Mouse (Mus musculus) yolk sac, embryonic 10.5 days (tissue): ENCODE measurements around the gene Vopp1.
A peak's percentile ranks its signal among the peaks of the same experiment; 100 is the strongest.
"Not testable (repeated sequence)": the region's sequence is repeated elsewhere in the genome, so short reads cannot be mapped to it uniquely, and the experiment has no call there.

Source experiments
- DNase-seq: peaks from one replicate; pipeline ENCODE4 v3.0.0-alpha.2; 2017; ENCODE audit warnings: low spot score

Vopp1 gene

DNA sequence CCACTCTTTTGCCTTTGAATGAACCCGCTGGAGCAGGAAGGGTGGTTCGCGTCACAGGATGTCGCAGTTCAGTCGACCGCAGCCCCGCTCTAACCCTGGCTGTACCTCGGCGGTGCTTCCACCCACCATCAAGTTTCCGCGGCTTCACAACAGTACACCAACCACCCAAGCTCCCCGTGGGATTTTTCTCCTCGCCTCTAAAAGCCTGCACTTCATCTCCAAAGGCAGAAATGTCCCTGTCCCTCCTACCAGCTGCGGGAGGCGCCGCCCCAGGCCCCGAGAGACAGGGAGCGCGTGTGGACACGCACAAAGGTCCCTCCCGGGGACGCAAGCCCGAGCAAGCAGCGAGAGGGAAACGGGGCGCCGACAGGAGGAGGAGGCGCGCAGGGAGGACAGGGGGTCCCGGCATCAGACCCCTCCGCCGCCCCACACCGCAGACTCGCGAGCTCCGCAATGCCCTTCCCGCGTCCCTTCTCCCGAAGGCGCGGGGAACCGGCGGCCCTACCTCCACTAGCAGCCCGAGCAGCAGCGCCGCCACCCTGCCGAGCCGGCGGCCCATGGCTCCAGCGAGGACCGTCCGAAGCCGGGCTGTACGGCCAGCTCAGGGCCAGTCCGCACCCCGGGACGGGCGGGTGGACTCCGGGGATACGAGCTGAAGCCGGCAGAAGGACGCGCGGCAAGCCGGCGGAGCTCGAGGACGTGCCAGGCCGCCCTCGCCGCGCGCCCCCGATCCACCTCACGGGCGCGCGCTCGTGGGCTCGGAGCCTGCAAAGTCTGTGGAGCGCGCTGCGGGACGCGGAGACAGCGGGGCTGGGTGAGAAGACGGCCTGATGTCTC is at the start of gene Vopp1:
Vopp1 (minus strand) TSS at position 738 of the 837 bp plus-strand sequence.
- peak; percentile 55 for DNase-seq

- no peak for DNase-seq
Measured at GRCm38 (mm10) chr6:57859043-57860042, 34.4 kb upstream of the Vopp1 start.

GRCm38 (mm10) chr6:57851177-57851576 is 26.2 kb upstream of the Vopp1 start:
- not testable (repeated sequence) for DNase-seq

- DNase-seq, result no peak
Measured at GRCm38 (mm10) chr6:57850286-57850685, 25.3 kb upstream of the Vopp1 start, which contains the start of gene Vmn1r21. Gene Vmn1r21, minus strand, starts transcription at chr6:57850343.

DNA sequence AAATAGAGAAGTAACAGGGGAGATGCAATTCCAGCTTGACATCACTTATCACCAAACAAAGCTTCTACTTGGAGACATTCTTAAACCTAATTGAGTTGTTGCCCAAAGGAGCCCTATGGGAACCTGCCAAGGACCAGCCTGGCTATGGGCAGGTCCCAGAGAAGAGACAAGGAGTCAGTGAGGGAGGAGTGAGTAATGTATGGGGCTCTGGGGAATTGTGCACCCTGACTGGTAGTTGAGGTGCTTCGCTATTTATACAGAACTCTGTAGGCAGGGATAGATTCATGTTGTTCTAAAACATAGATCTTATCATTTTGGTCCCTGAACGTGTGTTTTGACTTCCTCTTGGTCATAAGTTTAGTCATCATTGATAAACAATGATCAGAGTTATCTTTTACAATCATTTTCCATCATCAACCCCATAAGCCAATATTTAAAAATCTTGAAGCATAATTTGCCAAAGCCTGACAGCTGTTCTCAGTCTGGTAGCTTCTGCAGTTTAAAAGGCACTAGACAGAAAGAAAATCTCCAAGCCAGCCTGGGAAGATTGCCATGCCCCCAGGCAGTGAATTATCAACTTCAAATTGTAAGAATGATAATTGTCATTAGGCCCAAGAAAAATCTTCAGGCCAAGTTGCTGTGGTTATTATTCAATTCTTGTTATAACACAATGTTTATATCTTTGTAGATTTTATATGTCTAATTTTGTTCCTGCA is 14.9 kb upstream of the Vopp1 start:
- no peak for DNase-seq

GRCm38 (mm10) chr6:57825259-57825715 is 328 bp upstream of the Vopp1 start:
- no peak for DNase-seq

DNA sequence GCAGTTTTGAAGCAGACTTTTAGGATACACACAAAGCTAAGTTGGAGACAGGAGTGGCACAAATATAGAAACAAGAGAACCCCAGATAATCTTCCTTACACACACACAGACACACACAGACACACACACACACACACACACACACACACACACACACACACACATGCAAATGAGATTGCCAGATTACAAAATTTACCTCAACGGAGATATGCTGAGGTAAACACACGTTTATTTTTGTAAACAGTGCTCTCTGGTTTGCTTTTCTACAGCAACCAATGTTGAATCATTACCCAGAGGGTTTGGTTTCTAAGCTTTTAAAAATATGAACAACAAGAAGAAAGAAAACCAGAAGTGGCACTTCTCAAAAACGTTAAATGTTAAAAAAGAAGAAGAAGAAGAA is 1.5 kb downstream of the Vopp1 start:
- no peak for DNase-seq

DNA sequence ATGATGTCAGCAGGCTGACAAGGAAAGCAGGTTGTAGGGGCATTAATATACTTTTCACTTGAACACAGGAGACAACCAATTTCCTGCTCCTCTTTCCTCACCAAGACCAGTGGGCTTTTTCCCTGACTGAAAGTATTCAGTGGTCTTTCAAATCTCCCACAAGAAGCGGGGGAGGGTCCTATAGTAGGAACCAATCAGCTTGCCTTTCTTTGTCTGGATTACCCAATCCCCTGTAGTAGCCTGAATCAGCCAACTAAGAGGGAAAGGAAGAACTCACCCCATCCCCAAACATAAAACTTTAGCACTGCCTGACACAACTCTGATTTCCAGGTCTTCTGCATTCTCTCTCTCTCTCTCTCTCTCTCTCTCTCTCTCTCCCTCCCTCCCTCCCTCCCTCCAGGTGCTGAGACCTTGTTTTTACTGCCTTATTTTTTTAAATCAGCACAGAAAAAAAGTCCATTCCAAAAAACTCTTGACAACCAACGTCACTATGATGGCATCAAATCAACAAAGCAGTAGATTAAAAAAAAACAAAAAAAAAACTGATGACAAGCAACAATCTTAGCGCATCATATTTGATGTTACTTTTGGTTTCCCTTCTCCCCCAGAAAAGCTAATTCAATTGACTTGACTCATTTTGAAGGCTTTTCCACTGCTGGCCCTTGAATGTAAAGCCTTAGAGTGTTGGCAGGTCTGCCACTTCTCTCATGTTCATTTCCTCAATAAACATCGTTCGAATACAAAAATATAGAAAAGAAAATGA is 2.1 kb downstream of the Vopp1 start:
- DNase-seq, result no peak

DNA sequence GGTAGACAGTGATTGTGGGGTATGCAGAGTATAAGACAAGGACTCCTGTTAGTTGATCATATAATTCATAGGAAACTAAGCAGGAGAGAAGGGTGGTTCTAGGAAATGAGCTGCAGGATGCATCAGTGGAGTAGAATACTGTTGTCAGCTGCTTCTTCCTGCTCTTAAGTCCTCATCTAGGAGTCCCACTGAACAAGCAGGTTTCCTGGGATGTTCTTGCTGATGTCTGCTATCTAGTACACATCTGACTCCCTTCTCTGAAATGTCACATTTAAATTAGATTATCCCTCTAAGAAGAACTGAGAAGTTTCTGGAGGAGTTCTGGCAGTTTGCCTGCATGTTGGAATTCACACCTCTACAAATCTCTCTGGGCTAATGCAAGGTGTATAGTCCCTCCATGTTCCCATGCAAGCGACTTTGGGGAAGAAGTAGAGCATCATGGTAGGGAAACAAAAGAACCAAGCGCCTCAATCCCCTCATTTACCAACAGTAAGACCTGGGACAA is 10.5 kb downstream of the Vopp1 start:
- no peak for DNase-seq

DNA sequence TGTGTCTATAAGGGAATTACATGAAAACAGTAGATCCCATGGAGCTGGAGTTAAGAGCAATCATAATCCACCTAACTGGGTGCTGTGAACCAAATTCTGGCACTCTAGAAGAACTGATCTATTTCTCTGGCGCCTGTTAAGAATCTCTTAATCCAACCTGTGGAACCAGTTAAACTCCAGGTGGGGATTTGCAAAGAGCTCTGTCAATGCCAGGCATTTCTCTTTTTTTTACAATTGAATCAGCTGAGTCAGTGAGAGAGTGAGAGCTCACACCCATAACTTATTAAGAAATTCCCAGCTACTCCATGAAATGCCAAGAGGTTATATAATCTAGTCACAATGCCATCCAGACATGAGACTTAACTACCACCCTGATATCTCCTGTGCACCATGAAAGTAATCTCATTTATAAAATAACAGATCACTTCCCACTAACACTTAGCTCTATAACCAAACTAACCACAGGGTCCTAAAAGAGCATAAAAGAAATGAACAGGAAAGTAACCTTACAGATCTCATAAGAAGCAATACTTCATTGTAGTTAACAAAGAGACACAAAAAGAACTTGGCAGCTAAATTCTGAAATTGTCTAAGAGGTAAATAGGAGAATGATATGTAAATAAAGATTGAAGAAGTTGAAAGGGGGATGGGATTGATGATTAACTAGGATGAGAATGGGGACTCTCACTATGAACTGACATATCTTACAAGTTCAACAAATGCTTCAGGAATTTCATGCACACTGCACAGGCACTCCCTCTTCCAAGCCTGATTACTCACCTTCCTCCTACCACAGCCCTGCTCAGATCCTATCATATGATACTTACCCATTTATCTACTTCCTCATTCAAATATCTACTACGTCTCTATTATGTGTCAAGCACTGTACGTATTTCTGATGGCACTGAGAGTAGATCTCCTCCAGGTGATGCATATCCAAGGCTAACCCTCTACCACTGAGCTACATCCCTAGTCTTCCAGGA is 12.9 kb downstream of the Vopp1 start:
- no peak for DNase-seq

- DNase-seq, result no peak
Measured at GRCm38 (mm10) chr6:57805218-57806069, 19.5 kb downstream of the Vopp1 start.

DNA sequence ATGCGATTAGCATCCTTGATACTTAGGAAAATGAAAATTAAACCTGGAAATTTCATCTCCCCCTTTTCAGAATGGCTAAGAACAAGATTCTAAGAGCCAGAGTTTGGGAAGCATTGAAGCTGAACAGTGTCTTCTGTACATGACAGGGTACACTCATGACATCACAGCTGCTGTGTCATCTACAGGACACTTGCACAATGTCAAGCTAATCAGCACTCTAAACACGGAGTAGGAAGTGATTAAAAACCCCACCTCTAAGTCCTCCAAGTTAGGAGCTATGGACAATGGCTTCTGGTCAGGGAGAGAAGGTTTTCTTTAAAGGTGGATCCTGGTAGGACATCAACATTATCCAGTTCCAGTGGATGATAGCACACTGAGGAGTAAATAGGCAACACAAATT is 21.8 kb downstream of the Vopp1 start:
- no peak for DNase-seq

DNA sequence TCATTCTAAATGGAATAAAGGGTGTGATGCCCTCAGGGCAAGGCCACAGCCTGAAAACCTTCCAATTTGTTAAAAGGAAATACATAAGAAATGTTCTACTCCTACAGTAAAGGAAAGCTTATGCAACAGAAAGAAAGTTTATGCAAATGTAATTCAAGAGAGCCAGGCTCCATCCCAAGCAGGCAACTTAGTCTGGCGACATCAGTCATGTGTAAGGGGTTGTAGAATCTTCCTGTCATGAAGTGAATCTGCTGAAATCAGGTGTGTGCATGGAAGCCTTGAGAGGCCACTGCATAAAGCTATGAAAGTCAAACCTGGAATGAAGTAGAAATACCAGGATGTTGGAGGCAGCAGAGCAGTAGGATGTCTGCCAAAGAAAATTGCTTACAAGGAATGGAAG is 26.0 kb downstream of the Vopp1 start:
- no peak for DNase-seq

DNA sequence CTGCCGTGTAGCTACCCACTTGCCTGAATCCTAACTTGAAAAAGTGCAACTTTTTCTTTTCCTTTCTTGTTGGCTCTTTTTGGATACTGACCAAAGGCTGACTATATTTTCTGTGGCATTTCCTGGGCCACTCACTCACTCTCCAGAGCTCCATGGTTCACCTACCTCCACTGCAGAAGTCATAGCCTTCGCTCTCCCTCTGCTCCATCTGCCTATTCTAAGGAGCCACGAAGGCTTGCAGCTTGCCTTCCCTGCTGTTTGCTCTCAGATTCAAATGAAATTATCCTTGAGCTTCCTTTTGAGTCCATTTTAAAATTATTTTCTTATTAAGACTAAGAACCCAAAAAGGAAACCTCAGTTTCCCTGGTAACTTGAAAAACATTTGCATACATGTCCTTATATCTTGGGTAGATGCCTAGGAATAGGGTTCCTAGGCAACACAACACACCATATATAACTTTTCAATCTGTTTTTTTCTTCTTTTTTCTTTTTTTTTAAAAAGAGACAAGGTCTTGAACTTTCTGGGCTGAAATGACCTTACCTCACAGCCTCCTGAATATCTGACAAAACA is 28.0 kb downstream of the Vopp1 start:
- DNase-seq, result no peak

DNA sequence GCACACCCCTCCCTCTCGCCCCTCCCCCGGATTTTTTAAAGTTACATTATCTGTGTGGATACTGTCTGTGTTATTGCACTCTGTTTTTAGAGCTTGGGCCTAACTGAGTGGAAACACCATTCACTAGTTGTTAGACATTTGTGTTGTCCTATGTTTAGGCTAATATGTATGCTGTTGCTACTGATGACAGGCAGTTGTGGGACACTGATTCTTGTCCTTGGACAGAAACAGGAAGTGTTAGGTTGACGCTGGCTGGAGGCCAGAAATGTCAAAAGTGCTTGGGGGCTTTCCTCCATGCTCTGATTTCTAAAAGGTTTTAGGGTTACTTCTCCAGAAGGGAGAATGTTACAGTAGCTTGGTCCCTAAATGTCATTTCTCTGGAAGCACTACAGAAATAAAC is 29.1 kb downstream of the Vopp1 start:
- DNase-seq, result no peak

DNA sequence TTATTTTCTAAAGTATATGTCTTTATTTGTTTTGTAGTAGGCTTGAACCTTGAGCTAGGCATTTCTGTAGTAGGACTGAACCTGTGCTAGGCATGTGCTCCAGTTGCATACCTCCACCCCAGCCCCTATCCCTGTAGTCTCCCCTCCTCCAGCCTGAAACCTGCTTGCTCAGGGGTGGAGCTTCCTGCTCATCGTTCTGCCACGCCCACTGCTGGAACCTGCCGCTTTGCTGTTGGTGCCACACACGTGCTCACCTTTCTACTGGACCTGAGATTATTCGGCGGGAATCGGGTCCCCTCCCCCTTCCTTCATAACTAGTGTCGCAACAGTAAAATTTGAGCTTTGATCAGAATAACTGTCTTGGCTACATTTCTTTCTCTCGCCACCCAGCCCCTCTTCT is 32.1 kb downstream of the Vopp1 start:
- DNase-seq, result not testable (repeated sequence)

DNA sequence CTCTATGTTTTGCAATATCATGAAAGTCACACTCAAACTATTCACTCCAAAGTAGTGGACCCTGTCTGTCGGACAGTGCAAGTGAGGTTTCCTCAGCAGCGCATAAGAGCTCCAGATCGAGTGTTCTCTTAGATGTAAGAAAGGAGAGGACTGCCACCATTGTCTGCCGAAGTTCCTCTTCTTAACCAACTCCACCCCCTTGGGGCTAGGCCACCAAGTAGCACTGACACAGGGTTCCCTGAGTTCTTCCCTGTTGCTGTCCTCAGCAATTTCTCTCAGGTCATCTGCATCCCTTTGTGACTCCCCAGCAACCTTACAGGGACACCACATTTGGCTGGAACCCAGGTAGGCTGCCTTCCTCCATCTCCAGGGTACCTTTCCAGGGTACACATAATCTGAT is 34.4 kb downstream of the Vopp1 start:
- no peak for DNase-seq

- no peak for DNase-seq
Measured at GRCm38 (mm10) chr6:57787376-57787775, 37.6 kb downstream of the Vopp1 start.
